Mouse (Mus musculus): ENCODE measurements around the gene Map3k12. TPM values are rescaled to one million over a fixed set of nuclear protein-coding genes. Genes with fewer than 3 reads are reported as not detected.

Gene Map3k12
- polyA plus RNA-seq, 1 experiment from 2014 or later = 27.7 TPM

DNA sequence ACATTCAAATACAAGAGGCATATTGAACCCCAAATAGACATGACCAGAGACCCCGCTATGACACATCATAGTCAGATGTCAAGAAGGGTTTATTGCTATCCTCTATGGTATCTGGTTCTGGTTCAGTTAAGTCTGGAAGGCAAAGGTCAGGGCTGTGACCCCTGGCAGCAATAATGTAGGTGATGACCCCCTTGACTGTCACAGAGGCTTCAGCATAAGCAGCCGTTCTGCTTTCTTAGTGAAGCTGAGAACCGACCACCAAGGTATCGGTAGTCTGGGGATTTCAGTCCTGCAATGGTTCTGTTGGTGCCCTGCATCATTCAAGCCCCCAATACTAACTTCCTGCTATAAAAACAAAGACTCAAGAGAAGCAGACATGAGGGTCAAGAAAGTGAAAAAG, 14.7 kb upstream of the Map3k12 start:
- Histone ChIP-seq H3K27me3 (ENCODE audit: low read depth, poor library complexity, severe bottlenecking) (no peaks in the 10 kb centered on the region), H3K4me3 (no peak overlapping the region), H3K4me1 (peaks cover 10% of the 10 kb centered on the region), H3K36me3 (peaks cover 92% of the 10 kb centered on the region), H3K9me3 (replicated peaks) (no peaks in the 10 kb centered on the region), H3K27ac (no peak overlapping the region)
- no peak for DNase-seq (ENCODE audit: low spot score)
- 68% methylated on average over 4 of the region's 4 CpGs for WGBS

GRCm38 (mm10) chr15:102530566-102530965, 13.7 kb upstream of the Map3k12 start:
- Histone ChIP-seq H3K36me3 (peaks cover 86% of the 10 kb centered on the region), H3K4me3 (no peak overlapping the region), H3K9me3 (replicated peaks) (no peaks in the 10 kb centered on the region), H3K27ac (no peak overlapping the region), H3K4me1 (peaks cover 10% of the 10 kb centered on the region), H3K27me3 (ENCODE audit: low read depth, poor library complexity, severe bottlenecking) (no peaks in the 10 kb centered on the region)
- no peak for DNase-seq (ENCODE audit: low spot score)
- 81% methylated on average over 4 of the region's 4 CpGs for WGBS

DNA sequence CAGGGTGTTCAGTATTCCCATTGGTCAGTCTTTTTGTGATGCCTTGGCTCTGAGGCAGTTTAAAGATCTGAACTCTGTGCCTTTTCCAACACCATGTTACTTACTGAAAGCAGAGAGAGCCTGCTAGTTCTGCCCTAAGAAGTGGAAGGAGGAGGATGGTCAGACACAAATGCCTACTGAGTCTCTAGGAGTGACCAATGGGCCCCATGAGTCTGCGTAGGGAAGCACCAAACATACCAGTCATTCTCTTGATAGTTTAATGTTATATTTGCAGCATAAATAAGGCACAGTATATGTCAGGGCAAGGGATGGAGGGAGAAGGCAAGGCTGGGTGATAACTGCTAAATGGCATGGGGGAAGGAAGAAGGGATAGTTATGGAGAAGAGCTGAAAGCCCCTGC, 11.5 kb upstream of the Map3k12 start:
- no peak for DNase-seq (ENCODE audit: low spot score)
- peaks cover 4% of the 10 kb centered on the region; the same call in 1 of the 2 replicates for H3K4me1 ChIP-seq
- H3K4me3 ChIP-seq = no peak overlapping the region
- 95% methylated on average over 1 of the region's 1 CpGs for WGBS
- H3K27ac ChIP-seq = no peak overlapping the region
- no peaks in the 10 kb centered on the region for H3K9me3 ChIP-seq (replicated peaks)
- H3K27me3 ChIP-seq (ENCODE audit: low read depth, poor library complexity, severe bottlenecking) = no peaks in the 10 kb centered on the region
- peaks cover 82% of the 10 kb centered on the region for H3K36me3 ChIP-seq

DNA sequence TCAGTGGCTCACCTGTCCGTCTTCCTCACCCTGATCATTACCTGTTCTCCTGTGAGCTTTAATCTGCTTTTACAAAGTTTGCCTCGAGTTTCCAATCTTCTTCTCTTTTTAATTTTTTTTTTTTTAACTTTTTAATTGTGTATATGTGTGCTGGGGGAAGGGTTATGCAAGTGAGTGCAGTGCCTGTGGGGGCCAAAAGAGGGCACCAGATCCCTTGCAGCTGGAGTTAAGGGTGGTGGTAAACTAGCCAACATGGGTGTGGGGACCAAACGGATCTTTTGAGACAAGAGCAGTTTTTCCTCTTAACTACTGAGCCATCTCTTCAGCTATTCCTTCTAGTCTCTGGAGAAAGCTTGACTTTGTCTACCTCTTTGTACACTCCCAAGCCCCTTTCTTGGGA, 11.1 kb upstream of the Map3k12 start:
- peaks cover 4% of the 10 kb centered on the region; the same call in 1 of the 2 replicates for H3K4me1 ChIP-seq
- H3K27ac ChIP-seq = no peak overlapping the region
- no peaks in the 10 kb centered on the region for H3K27me3 ChIP-seq (ENCODE audit: low read depth, poor library complexity, severe bottlenecking)
- no peak overlapping the region for H3K4me3 ChIP-seq
- DNase-seq (ENCODE audit: low spot score) = no peak
- 89% methylated on average over 3 of the region's 3 CpGs for WGBS
- no peaks in the 10 kb centered on the region for H3K9me3 ChIP-seq (replicated peaks)
- H3K36me3 ChIP-seq = peaks cover 80% of the 10 kb centered on the region

DNA sequence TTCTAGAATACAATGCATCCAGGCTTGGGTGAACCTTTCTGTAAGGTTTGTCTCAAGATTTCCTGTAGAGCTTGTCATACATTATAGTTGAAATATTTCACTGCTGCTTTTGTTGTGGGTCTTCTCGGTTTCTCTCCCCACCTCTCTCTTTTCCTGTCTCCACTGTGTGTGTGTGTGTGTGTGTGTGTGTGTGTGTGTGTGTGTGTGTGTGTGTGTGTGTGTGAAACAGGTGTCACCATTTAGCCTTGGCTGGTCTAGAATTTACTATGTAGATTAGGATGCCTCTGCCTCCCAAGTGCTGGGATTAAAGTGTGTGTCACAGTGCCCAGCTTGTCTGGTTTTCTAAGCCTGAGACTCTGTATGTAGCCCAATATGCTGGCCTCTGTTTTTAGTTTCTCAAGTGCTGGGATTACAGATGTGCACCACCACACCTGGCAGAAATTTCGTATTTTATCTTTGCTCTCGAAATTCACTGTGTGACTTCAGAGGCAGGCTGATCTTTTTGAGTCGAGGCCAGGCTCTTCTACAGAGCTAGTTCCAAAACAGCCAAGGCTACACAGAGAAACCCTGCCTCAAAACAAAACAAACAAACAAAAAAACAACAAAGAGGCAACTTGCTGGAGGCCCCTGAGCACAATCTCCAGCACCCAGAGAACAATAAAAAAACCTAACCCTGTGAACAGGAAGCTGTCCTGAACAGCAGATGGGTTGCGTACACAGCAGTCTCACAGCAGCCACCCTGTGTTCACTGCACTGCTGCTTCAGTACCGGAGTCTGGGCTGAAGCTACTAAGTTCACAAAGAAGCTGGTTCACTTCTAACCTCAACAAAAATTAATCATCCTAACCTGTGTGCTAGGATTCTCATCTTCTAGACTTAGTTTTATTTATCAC, 9.5 kb upstream of the Map3k12 start:
- peaks cover 4% of the 10 kb centered on the region; the same call in 1 of the 2 replicates for H3K4me1 ChIP-seq
- H3K4me3 ChIP-seq = no peak overlapping the region
- H3K27me3 ChIP-seq (ENCODE audit: low read depth, poor library complexity, severe bottlenecking) = no peaks in the 10 kb centered on the region
- H3K36me3 ChIP-seq = peaks cover 80% of the 10 kb centered on the region
- 86% methylated on average over 6 of the region's 6 CpGs for WGBS
- H3K9me3 ChIP-seq (replicated peaks) = no peaks in the 10 kb centered on the region
- no peak overlapping the region for H3K27ac ChIP-seq
- DNase-seq (ENCODE audit: low spot score) = no peak

DNA sequence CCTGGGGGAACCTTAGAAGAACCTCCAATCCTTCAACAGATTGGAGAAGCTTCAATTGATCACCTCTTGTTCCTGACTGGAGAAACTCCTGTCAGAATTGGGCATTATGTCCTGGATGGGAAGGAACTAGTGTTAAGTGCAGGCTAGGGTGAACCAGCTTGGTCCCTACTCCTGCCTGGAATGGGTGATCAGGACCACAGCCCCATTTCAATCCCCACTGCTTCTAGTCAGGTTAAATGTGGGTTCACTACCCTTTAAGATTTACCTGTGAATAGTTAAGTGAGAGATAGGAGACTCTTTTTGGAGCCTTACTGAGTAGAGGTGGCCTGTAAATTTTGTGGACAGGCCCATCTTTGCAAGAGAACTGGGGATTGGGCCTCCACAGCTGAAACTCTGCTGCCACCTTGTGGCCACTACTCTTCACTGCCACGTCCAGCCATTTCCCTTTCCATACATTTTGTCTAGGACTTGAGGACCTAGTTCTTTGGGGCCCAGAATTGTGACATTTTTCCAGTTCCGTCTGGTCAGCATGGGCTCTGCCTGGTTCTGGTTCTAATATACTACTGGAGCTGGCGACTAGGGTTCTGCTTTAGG, 8.1 kb upstream of the Map3k12 start, which contains the start of gene Npff:
Gene Npff (minus strand): TSS at position 51 of the 594 bp plus-strand sequence.
- peak; percentile 87 for DNase-seq (ENCODE audit: low spot score)
- H3K9me3 ChIP-seq (replicated peaks) = no peaks in the 10 kb centered on the region
- no peak within 1 kb of the TSS for H3K27ac ChIP-seq
- no peak within 1 kb of the TSS for H3K4me3 ChIP-seq
- 7% methylated on average over 3 of the region's 3 CpGs for WGBS
- H3K36me3 ChIP-seq = peaks cover 80% of the 10 kb centered on the region
- no peaks in the 10 kb centered on the region for H3K27me3 ChIP-seq (ENCODE audit: low read depth, poor library complexity, severe bottlenecking)
- H3K4me1 ChIP-seq = peaks cover 10% of the 10 kb centered on the region; the same call in 1 of the 2 replicates

DNA sequence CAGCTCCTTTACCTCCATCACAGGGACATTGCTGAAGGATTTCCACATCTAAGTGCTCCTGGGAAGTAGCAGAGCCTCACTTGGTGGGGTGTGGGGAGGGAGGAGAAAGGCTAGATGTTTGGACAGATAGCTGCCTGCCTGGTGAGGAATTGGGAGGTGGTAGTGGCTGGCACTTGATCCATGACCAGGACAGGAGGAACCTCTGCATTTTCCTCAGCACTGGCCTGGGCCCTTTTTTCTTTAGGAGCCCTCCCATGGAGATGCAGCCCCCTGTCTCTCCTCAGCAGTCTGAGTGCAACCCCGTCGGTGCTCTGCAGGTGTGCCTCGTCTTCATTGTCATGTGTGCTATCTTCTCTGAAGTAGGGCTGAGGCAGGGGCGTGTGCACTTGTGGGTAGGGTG, 4.6 kb upstream of the Map3k12 start:
- Histone ChIP-seq H3K4me3 (no peak overlapping the region), H3K36me3 (peaks cover 53% of the 10 kb centered on the region), H3K4me1 (peaks cover 28% of the 10 kb centered on the region), H3K27me3 (ENCODE audit: low read depth, poor library complexity, severe bottlenecking) (no peaks in the 10 kb centered on the region), H3K9me3 (replicated peaks) (no peaks in the 10 kb centered on the region), H3K27ac (no peak overlapping the region)
- no peak for DNase-seq (ENCODE audit: low spot score)
- 90% methylated on average over 4 of the region's 4 CpGs for WGBS

DNA sequence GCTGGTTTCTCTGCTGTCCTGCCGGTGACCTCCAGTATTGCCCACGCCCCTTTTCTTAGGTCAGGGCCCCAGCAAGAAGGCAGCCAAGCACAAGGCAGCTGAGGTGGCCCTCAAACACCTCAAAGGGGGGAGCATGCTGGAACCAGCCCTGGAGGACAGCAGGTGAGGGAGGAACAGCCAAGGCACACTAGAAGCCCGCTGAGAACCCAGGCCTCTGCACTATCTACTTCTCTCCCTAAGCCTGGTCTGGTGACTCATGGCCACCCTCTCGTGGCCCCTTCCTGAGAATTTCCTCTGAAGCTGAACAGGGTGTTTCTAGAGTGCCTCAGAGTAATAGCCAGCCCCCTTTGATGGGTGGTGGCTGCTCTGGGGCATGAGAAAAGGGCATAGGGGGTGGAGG, 3.6 kb upstream of the Map3k12 start:
- Histone ChIP-seq H3K4me1 (peaks cover 39% of the 10 kb centered on the region), H3K4me3 (no peak overlapping the region), H3K36me3 (peaks cover 48% of the 10 kb centered on the region), H3K9me3 (replicated peaks) (no peaks in the 10 kb centered on the region), H3K27ac (no peak overlapping the region), H3K27me3 (ENCODE audit: low read depth, poor library complexity, severe bottlenecking) (no peaks in the 10 kb centered on the region)
- WGBS = 84% methylated on average over 4 of the region's 4 CpGs
- no peak for DNase-seq (ENCODE audit: low spot score)

DNA sequence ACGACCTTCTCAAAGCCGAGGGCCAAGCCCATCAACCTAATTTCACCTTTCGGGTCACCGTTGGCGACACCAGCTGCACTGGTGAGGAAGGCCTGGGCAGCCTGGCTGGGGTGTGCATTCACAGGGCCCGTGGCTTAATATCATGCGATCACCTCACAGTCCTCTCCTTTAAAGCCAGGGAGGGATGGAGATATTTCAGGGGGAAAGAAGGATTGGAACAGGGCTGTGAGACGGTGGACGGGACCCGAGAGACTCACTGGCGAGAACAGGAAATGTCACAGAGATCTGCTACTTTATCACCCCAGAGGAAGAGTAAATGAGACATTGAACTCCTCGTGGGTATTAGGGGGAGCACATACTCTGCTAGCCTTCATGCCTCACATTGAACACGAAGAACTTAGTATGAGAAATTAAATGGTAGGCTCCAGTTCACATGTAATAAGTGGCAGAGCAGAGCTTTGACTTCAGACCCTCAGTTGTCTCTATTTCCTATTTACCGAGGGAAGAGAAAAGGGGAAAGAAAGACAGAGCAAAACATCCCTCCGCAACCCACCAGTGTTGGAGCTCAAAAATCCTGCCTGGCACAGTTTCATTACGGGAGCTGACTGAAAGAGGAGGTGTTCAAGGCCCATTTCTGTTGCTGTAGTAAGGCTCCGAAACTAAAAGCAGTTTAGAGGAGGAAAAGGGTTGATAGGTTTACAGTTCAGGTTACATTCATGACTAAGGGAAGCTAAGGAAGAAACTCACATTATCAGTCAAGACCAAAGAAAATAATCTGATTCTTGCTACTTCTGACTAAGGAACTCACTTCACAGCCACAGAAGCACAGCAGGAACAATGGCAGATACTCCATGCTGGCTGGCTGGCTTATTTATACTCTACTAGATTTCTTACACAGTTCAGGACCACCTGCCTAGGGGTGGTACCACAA, 2.6 kb upstream of the Map3k12 start:
- Histone ChIP-seq H3K27me3 (ENCODE audit: low read depth, poor library complexity, severe bottlenecking) (no peaks in the 10 kb centered on the region), H3K9me3 (replicated peaks) (no peaks in the 10 kb centered on the region), H3K27ac (peak overlapping the region; percentile 98), H3K4me1 (peaks cover 41% of the 10 kb centered on the region), H3K4me3 (peak overlapping the region; percentile 74), H3K36me3 (peaks cover 43% of the 10 kb centered on the region)
- WGBS = 68% methylated on average over 17 of the region's 17 CpGs
- DNase-seq (ENCODE audit: low spot score) = no peak

- peak overlapping the region; percentile 74 for H3K4me3 ChIP-seq
- no peaks in the 10 kb centered on the region for H3K9me3 ChIP-seq (replicated peaks)
- H3K27ac ChIP-seq = peak overlapping the region; percentile 98
- DNase-seq (ENCODE audit: low spot score) = no peak
- peaks cover 37% of the 10 kb centered on the region for H3K4me1 ChIP-seq
- peaks cover 37% of the 10 kb centered on the region for H3K36me3 ChIP-seq
- 22% methylated on average over 9 of the region's 9 CpGs for WGBS
- H3K27me3 ChIP-seq (ENCODE audit: low read depth, poor library complexity, severe bottlenecking) = no peaks in the 10 kb centered on the region
These were observed 2.0 kb upstream of the Map3k12 start for GRCm38 (mm10) chr15:102518859-102519201.

DNA sequence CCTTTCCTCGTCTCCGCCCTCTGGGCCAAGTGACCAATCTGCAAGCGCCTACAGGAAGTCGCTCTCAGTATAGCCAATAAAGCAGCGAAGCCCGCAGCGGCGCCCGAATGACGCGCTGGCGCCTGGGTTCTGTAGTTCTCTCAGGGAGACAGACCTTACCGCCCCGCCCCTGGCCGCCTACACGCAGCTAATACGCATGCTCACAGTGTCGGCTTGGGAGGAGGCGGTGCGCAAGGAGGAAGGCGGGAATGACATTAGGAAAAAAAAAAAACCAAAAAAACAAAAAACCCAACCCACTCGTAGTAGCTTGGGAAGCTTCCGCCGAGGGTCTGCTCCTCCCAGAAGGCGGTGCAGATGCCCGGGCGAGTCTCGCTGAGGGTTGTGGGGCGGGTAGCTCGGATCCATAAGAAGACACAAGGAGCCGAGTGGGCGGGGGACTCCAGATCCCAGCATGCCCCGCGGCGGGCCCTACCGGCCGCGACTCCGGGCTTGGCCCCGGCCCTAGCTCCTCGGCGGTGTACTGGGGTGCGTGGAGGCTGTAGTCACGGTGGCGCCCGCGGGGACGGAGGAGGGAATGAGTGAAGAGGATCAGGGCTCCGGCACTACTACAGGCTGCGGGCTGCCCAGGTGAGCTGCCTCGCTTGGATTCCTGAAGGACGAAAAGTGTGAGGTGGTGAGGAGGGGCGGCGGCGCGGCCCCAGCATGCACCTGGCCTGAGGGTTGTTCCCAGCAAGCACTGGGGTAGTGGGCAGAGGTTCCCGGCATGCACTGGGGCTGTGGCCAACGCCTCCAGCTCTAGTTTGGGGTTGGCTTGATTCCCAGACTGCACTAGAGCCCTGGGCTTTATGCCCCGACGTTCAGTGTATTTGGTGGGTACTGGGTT, 1.4 kb upstream of the Map3k12 start, which contains the start of gene Tarbp2:
Gene Tarbp2 (plus strand): TSS at position 217 of the 883 bp plus-strand sequence.
- peak; percentile 98 for DNase-seq (ENCODE audit: low spot score)
- Histone ChIP-seq H3K4me3 (peak within 1 kb of the TSS; percentile 74), H3K9me3 (replicated peaks) (no peaks in the 10 kb centered on the region), H3K27me3 (ENCODE audit: low read depth, poor library complexity, severe bottlenecking) (no peaks in the 10 kb centered on the region), H3K4me1 (peaks cover 37% of the 10 kb centered on the region), H3K36me3 (peaks cover 33% of the 10 kb centered on the region), H3K27ac (peak within 1 kb of the TSS; percentile 98)
- under 1% methylated on average over 60 of the region's 60 CpGs for WGBS

GRCm38 (mm10) chr15:102517631-102517975, 739 bp upstream of the Map3k12 start:
- Histone ChIP-seq H3K4me1 (peaks cover 43% of the 10 kb centered on the region), H3K27ac (peak overlapping the region; percentile 98; the same call in 1 of the 2 replicates), H3K27me3 (ENCODE audit: low read depth, poor library complexity, severe bottlenecking) (no peaks in the 10 kb centered on the region), H3K9me3 (replicated peaks) (no peaks in the 10 kb centered on the region), H3K4me3 (peak overlapping the region; percentile 74), H3K36me3 (peaks cover 27% of the 10 kb centered on the region)
- no peak for DNase-seq (ENCODE audit: low spot score)
- under 1% methylated on average over 10 of the region's 10 CpGs for WGBS

All from limb, embryonic 10.5 days (tissue).